Mouse (Mus musculus) limb, embryonic 11.5 days (tissue): ENCODE results near the gene Tns1. TPM values are rescaled to one million over a fixed set of nuclear protein-coding genes. Genes with fewer than 3 reads are reported as not detected.

Experiments
- ATAC-seq: fragments of 200-750 bp; cut with Nextera tagmentation; 2 replicates; pipeline ENCODE4 v1.8.0; 2017; ENCODE audit warnings: low read depth; ENCODE audit not compliant: insufficient number of reproducible peaks, low FRiP score, low TSS enrichment
- DNase-seq: peaks from one replicate; pipeline ENCODE4 v3.0.0-alpha.2; 2015; ENCODE audit warnings: low spot score
- H3K27ac ChIP-seq: fragments of 300-500 bp; sonication (generic); replicated peaks from 2 replicates; pipeline ENCODE4 v1.5.1; 2014; ENCODE audit warnings: low read depth, mild to moderate bottlenecking, low read length
- H3K27me3 ChIP-seq: fragments of 300-500 bp; sonication (generic); 2 replicates; pipeline ENCODE4 v1.6.1; 2014; ENCODE audit warnings: mild to moderate bottlenecking, low read length, mixed read lengths; ENCODE audit not compliant: control insufficient read depth, insufficient read depth
- H3K36me3 ChIP-seq: fragments of 300-500 bp; sonication (generic); 2 replicates; pipeline ENCODE4 v1.6.1; 2014; ENCODE audit warnings: mild to moderate bottlenecking, low read length, moderate library complexity, mixed read lengths; ENCODE audit not compliant: control insufficient read depth, insufficient read depth
- H3K4me1 ChIP-seq: fragments of 300-500 bp; sonication (generic); 2 replicates; pipeline ENCODE4 v1.6.1; 2014; ENCODE audit warnings: low read length, mixed read lengths; ENCODE audit not compliant: control insufficient read depth, insufficient read depth
- H3K4me2 ChIP-seq: fragments of 300-500 bp; sonication (generic); 2 replicates; pipeline ENCODE4 v1.6.1; 2014; ENCODE audit warnings: low read depth, mild to moderate bottlenecking, moderate library complexity; ENCODE audit not compliant: severe bottlenecking
- H3K4me3 ChIP-seq: fragments of 300-500 bp; sonication (generic); 2 replicates; pipeline ENCODE4 v1.5.1; 2014; ENCODE audit warnings: low read depth, low read length
- H3K9ac ChIP-seq: fragments of 300-500 bp; sonication (generic); 2 replicates; pipeline ENCODE4 v1.6.1; 2014; ENCODE audit warnings: mild to moderate bottlenecking, low read length
- H3K9me3 ChIP-seq: fragments of 300-500 bp; sonication (generic); 2 replicates; pipeline ENCODE4 v1.6.1; 2016; ENCODE audit warnings: low read length; ENCODE audit not compliant: control insufficient read depth
- WGBS: fragments of 180-500 bp; shearing (Covaris S2); extraction: QIAGEN DNeasy Blood & Tissue Kit; methylation state at CpG from one replicate; pipeline ENCODE4 v1.1.7; 2014; 5-methylcytosine and 5-hydroxymethylcytosine counted together
- polyA plus RNA-seq: library from polyadenylated mRNA; unstranded; fragments of >200 nt; fragmentation: Nextera tagmentation; extraction: Ambion mirVana; gene quantifications from 2 replicates; pipeline ENCODE4 v1.2.1, GENCODE M21; 2014

Gene Tns1
- polyA plus RNA-seq, 1 experiment from 2014 or later: 36.9 TPM

- H3K27me3 ChIP-seq: no peaks in the 10 kb centered on the region
- H3K9ac ChIP-seq: no peak overlapping the region
- H3K4me3 ChIP-seq: no peak overlapping the region
- no peaks in the 10 kb centered on the region for H3K9me3 ChIP-seq
- no peak overlapping the region for H3K4me2 ChIP-seq
- no peaks in the 10 kb centered on the region for H3K4me1 ChIP-seq
- no peak for DNase-seq
- no peaks in the 10 kb centered on the region for H3K36me3 ChIP-seq
- H3K27ac ChIP-seq: no peak overlapping the region
- WGBS: 67% methylated on average over 3 of the region's 3 CpGs
- ATAC-seq: no peak
These were observed 7.8 kb upstream of the Tns1 start for GRCm38 (mm10) chr1:74132011-74132410.

- no peaks in the 10 kb centered on the region for H3K4me1 ChIP-seq
- H3K36me3 ChIP-seq: no peaks in the 10 kb centered on the region
- no peaks in the 10 kb centered on the region for H3K27me3 ChIP-seq
- no peak overlapping the region for H3K4me2 ChIP-seq
- H3K9me3 ChIP-seq: no peaks in the 10 kb centered on the region
- DNase-seq (no peak), ATAC-seq (no peak)
- H3K4me3 ChIP-seq: no peak overlapping the region
- H3K9ac ChIP-seq: no peak overlapping the region
- 84% methylated on average over 8 of the region's 8 CpGs for WGBS
- H3K27ac ChIP-seq: no peak overlapping the region
These were observed 6.8 kb upstream of the Tns1 start for GRCm38 (mm10) chr1:74130883-74131659.

- Histone ChIP-seq H3K4me2 (peak within 1 kb of the TSS; percentile 85), H3K27me3 (peaks cover 11% of the 10 kb centered on the region), H3K4me3 (peak within 1 kb of the TSS; percentile 47), H3K4me1 (no peaks in the 10 kb centered on the region), H3K27ac (no peak within 1 kb of the TSS), H3K9ac (peak within 1 kb of the TSS; percentile 58), H3K36me3 (no peaks in the 10 kb centered on the region), H3K9me3 (no peaks in the 10 kb centered on the region)
- ATAC-seq: peak; percentile 15; the same call in 1 of the 2 replicates
- WGBS: under 1% methylated on average over 12 of the region's 12 CpGs
- peak; percentile 80 for DNase-seq
These were observed 823 bp upstream of the Tns1 start, which contains the start of gene Rufy4 for GRCm38 (mm10) chr1:74124991-74125552. Gene Rufy4, plus strand, starts transcription at chr1:74125541.

GRCm38 (mm10) chr1:74123215-74123614, 1.0 kb downstream of the Tns1 start:
- H3K9me3 ChIP-seq: no peaks in the 10 kb centered on the region
- H3K27ac ChIP-seq: no peak overlapping the region
- ATAC-seq (no peak), DNase-seq (no peak)
- peaks cover 11% of the 10 kb centered on the region for H3K27me3 ChIP-seq
- no peaks in the 10 kb centered on the region for H3K4me1 ChIP-seq
- no peak overlapping the region for H3K4me3 ChIP-seq
- WGBS: 60% methylated on average over 8 of the region's 8 CpGs
- H3K36me3 ChIP-seq: no peaks in the 10 kb centered on the region
- no peak overlapping the region for H3K9ac ChIP-seq
- no peak overlapping the region for H3K4me2 ChIP-seq

GRCm38 (mm10) chr1:74121821-74122576, 2.2 kb downstream of the Tns1 start:
- ATAC-seq (no peak), DNase-seq (no peak)
- Histone ChIP-seq H3K4me2 (no peak overlapping the region), H3K9ac (no peak overlapping the region), H3K36me3 (no peaks in the 10 kb centered on the region), H3K4me1 (no peaks in the 10 kb centered on the region), H3K9me3 (no peaks in the 10 kb centered on the region), H3K27ac (no peak overlapping the region), H3K27me3 (peaks cover 11% of the 10 kb centered on the region), H3K4me3 (no peak overlapping the region)
- WGBS: 55% methylated on average over 9 of the region's 9 CpGs

GRCm38 (mm10) chr1:74121138-74121537, 3.1 kb downstream of the Tns1 start:
- Histone ChIP-seq H3K4me3 (no peak overlapping the region), H3K4me2 (no peak overlapping the region), H3K27ac (no peak overlapping the region), H3K36me3 (no peaks in the 10 kb centered on the region), H3K9ac (no peak overlapping the region), H3K4me1 (no peaks in the 10 kb centered on the region), H3K27me3 (peaks cover 11% of the 10 kb centered on the region), H3K9me3 (no peaks in the 10 kb centered on the region)
- WGBS: 90% methylated on average over 7 of the region's 7 CpGs
- ATAC-seq: no peak
- DNase-seq: no peak

GRCm38 (mm10) chr1:74119115-74119514, 5.1 kb downstream of the Tns1 start:
- H3K4me2 ChIP-seq: no peak overlapping the region
- H3K4me3 ChIP-seq: no peak overlapping the region
- H3K9me3 ChIP-seq: no peaks in the 10 kb centered on the region
- H3K36me3 ChIP-seq: no peaks in the 10 kb centered on the region
- no peaks in the 10 kb centered on the region for H3K4me1 ChIP-seq
- ATAC-seq: no peak
- H3K9ac ChIP-seq: no peak overlapping the region
- H3K27ac ChIP-seq: no peak overlapping the region
- WGBS: 93% methylated on average over 1 of the region's 1 CpGs
- H3K27me3 ChIP-seq: peaks cover 9% of the 10 kb centered on the region
- DNase-seq: no peak

GRCm38 (mm10) chr1:74117876-74118275, 6.4 kb downstream of the Tns1 start:
- Histone ChIP-seq H3K27me3 (peaks cover 5% of the 10 kb centered on the region), H3K4me1 (peaks cover 4% of the 10 kb centered on the region), H3K4me3 (no peak overlapping the region), H3K4me2 (no peak overlapping the region), H3K9ac (no peak overlapping the region), H3K9me3 (no peaks in the 10 kb centered on the region), H3K27ac (no peak overlapping the region), H3K36me3 (no peaks in the 10 kb centered on the region)
- 92% methylated on average over 6 of the region's 6 CpGs for WGBS
- DNase-seq (no peak), ATAC-seq (no peak)
